Mouse (Mus musculus) kidney, embryonic 16.5 days (tissue): ENCODE measurements around the gene H2al1h. TPM values are rescaled to one million over a fixed set of nuclear protein-coding genes. Genes with fewer than 3 reads are reported as not detected.
"Not testable (repeated sequence)": the region's sequence is repeated elsewhere in the genome, so short reads cannot be mapped to it uniquely, and the experiment has no call there.

Source experiments
- ATAC-seq: fragments of 200-750 bp; cut with Nextera tagmentation; 2 replicates; pipeline ENCODE4 v1.8.0; 2017; ENCODE audit warnings: moderate TSS enrichment; ENCODE audit not compliant: low FRiP score, low TSS enrichment
- H3K27ac ChIP-seq: fragments of 300-500 bp; sonication (generic); 2 replicates; pipeline ENCODE4 v1.5.1; 2014; ENCODE audit warnings: low read length
- H3K27me3 ChIP-seq: fragments of 300-500 bp; sonication (generic); 2 replicates; pipeline ENCODE4 v1.6.1; 2014; ENCODE audit warnings: low read length, control low read depth, mixed read lengths; ENCODE audit not compliant: insufficient read depth
- H3K36me3 ChIP-seq: fragments of 300-500 bp; sonication (generic); 2 replicates; pipeline ENCODE4 v1.6.1; 2014; ENCODE audit warnings: low read length, control low read depth, mixed read lengths; ENCODE audit not compliant: insufficient read depth
- H3K4me1 ChIP-seq: fragments of 300-500 bp; sonication (generic); 2 replicates; pipeline ENCODE4 v1.6.1; 2014; ENCODE audit warnings: low read length, control low read depth, mixed read lengths; ENCODE audit not compliant: insufficient read depth
- H3K4me2 ChIP-seq: fragments of 300-500 bp; sonication (generic); replicated peaks from 2 replicates; pipeline ENCODE4 v1.6.1; 2014; ENCODE audit warnings: low read depth, low read length
- H3K4me3 ChIP-seq: fragments of 300-500 bp; sonication (generic); 2 replicates; pipeline ENCODE4 v1.5.1; 2014; ENCODE audit warnings: mild to moderate bottlenecking, low read length
- H3K9ac ChIP-seq: fragments of 300-500 bp; sonication (generic); replicated peaks from 2 replicates; pipeline ENCODE4 v1.6.1; 2014; ENCODE audit warnings: low read length
- H3K9me3 ChIP-seq: fragments of 300-500 bp; sonication (generic); 2 replicates; pipeline ENCODE4 v1.6.1; 2016; ENCODE audit warnings: low read length, control low read depth
- WGBS: fragments of 180-500 bp; shearing (Covaris S2); extraction: QIAGEN DNeasy Blood & Tissue Kit; methylation state at CpG from one replicate; pipeline ENCODE4 v1.1.7; 2014; 5-methylcytosine and 5-hydroxymethylcytosine counted together
- polyA plus RNA-seq: library from polyadenylated mRNA; unstranded; fragments of >200 nt; fragmentation: Nextera tagmentation; extraction: Ambion mirVana; gene quantifications from 2 replicates; pipeline ENCODE4 v1.2.1, GENCODE M21; 2015

The H2al1h gene
- polyA plus RNA-seq, 1 experiment from 2014 or later = not detected

DNA sequence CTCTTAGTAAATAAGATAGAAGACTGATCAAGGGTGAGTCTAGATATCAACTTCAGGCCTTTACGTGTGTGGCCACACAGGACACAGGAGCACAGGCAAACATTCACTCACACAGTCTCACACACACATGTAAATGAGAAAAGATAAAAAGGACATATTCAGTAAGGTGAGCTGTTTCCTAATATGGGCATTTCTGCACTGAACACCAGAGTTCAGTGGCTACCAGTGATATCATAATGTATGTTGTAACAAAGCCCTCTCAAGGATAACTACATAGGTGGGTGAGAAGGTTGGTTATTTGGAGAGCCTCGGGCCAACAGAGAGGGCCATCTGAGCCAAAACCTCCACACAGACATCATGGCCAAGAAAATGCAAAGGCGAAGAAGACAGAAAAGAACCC, 9.7 kb upstream of the H2al1h start, which contains the start of gene H2al1e:
TSS of gene H2al1e (plus strand) at position 301 of the 400 bp plus-strand sequence.
- not testable (repeated sequence) for H3K27ac ChIP-seq, H3K4me1 ChIP-seq, H3K9me3 ChIP-seq, H3K36me3 ChIP-seq, H3K4me2 ChIP-seq, H3K9ac ChIP-seq, H3K27me3 ChIP-seq, ATAC-seq, H3K4me3 ChIP-seq
- WGBS = no CpG with 5 or more reads among the region's 3 CpGs

DNA sequence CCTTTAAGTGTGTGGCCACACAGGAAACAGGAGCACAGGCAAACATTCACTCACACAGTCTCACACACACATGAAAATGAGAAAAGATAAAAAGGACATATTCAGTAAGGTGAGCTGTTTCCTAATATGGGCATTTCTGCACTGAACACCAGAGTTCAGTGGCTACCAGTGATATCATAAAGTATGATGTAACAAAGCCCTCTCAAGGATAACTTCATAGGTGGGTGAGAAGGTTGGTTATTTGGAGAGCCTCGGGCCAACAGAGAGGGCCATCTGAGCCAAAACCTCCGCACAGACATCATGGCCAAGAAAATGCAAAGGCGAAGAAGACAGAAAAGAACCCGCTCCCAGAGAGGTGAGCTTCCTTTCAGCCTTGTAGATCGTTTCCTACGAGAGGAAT, 6.4 kb upstream of the H2al1h start, which contains the start of gene H2al1f:
TSS of gene H2al1f (plus strand) at position 301 of the 400 bp plus-strand sequence.
- whole genome bisulfite sequencing = no CpG with 5 or more reads among the region's 6 CpGs

DNA sequence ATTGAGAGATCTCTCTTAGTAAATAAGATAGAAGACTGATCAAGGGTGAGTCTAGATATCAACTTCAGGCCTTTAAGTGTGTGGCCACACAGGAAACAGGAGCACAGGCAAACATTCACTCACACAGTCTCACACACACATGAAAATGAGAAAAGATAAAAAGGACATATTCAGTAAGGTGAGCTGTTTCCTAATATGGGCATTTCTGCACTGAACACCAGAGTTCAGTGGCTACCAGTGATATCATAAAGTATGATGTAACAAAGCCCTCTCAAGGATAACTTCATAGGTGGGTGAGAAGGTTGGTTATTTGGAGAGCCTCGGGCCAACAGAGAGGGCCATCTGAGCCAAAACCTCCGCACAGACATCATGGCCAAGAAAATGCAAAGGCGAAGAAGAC, 3.3 kb upstream of the H2al1h start, which contains the start of gene H2al1g:
TSS of gene H2al1g (plus strand) at position 301 of the 400 bp plus-strand sequence.
- not testable (repeated sequence) for H3K4me2 ChIP-seq, H3K9me3 ChIP-seq, H3K9ac ChIP-seq, H3K4me1 ChIP-seq, H3K4me3 ChIP-seq, H3K27ac ChIP-seq, H3K27me3 ChIP-seq, ATAC-seq, H3K36me3 ChIP-seq
- no CpG with 5 or more reads among the region's 3 CpGs for WGBS

More for the DNA sequence above, 6.4 kb upstream of the H2al1h start, which contains the start of gene H2al1f:
- H3K4me3 ChIP-seq, H3K9me3 ChIP-seq, H3K4me1 ChIP-seq, ATAC-seq, H3K4me2 ChIP-seq, H3K27ac ChIP-seq, H3K9ac ChIP-seq, H3K27me3 ChIP-seq, H3K36me3 ChIP-seq: not testable (repeated sequence)

DNA sequence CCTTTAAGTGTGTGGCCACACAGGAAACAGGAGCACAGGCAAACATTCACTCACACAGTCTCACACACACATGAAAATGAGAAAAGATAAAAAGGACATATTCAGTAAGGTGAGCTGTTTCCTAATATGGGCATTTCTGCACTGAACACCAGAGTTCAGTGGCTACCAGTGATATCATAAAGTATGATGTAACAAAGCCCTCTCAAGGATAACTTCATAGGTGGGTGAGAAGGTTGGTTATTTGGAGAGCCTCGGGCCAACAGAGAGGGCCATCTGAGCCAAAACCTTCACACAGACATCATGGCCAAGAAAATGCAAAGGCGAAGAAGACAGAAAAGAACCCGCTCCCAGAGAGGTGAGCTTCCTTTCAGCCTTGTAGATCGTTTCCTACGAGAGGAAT, 3.1 kb downstream of the H2al1h start, which contains the start of gene H2al1i:
TSS of gene H2al1i (plus strand) at position 301 of the 400 bp plus-strand sequence.
- H3K9ac ChIP-seq, H3K4me1 ChIP-seq, H3K36me3 ChIP-seq, H3K4me3 ChIP-seq, H3K27ac ChIP-seq, H3K9me3 ChIP-seq, H3K4me2 ChIP-seq, H3K27me3 ChIP-seq, ATAC-seq: not testable (repeated sequence)
- 71% methylated on average over 1 of the region's 5 CpGs for WGBS

DNA sequence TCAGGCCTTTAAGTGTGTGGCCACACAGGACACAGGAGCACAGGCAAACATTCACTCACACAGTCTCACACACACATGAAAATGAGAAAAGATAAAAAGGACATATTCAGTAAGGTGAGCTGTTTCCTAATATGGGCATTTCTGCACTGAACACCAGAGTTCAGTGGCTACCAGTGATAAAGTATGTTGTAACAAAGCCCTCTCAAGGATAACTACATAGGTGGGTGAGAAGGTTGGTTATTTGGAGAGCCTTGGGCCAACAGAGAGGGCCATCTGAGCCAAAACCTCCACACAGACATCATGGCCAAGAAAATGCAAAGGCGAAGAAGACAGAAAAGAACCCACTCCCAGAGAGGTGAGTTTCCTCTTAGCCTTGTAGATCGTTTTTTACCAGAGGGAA, 6.2 kb downstream of the H2al1h start, which contains the start of gene H2al1j:
TSS of gene H2al1j (plus strand) at position 301 of the 400 bp plus-strand sequence.
- not testable (repeated sequence) for H3K4me1 ChIP-seq, ATAC-seq, H3K4me3 ChIP-seq, H3K9me3 ChIP-seq, H3K27ac ChIP-seq, H3K36me3 ChIP-seq, H3K4me2 ChIP-seq, H3K27me3 ChIP-seq, H3K9ac ChIP-seq
- 100% methylated on average over 2 of the region's 2 CpGs for WGBS

DNA sequence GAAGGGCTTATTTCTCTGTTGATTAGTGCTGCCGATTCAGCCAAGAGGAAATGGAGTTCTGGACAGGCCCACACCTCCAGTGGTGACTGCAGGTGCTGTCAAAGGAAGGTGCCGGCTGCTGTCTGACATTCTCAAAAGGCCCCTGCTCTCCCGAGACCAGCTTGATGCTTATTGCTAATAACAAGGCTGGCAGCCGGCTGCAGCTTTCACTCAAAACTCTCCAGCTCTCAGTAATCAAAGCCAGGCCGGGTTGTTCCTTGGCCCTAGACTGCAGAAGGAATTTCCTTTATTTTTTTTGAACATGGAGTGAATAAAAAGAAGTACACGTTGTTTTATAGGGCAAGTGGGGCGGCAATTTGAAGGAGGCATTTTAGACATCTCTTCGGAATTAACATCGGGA, 24.5 kb downstream of the H2al1h start:
- H3K4me2 ChIP-seq = no peak overlapping the region
- H3K27me3 ChIP-seq = no peaks in the 10 kb centered on the region; the same call in 1 of the 2 replicates
- no peak for ATAC-seq

DNA sequence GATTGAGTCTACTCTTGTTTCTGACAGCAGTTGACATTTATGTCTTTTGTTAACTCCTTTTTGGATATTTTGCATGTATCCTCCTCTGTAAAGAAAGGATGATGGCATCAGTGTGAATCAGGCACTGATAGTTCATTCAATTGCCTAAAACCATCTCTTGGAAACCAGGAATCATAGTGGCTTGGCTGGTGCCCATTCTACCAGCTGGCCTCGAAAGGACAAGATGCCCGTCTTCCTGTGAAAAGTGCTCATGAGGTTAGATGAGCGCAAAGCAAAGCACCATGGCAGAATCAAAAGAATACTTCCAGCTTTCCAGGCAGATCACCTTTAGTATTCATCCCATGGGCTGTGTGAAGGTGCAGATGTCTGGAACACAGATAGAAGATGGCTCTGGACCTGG, 25.5 kb downstream of the H2al1h start:
- peaks cover 2% of the 10 kb centered on the region; the same call in 1 of the 2 replicates for H3K27me3 ChIP-seq
- H3K4me3 ChIP-seq = no peak overlapping the region
- H3K36me3 ChIP-seq = no peaks in the 10 kb centered on the region
- no peak overlapping the region for H3K27ac ChIP-seq
- 89% methylated on average over 3 of the region's 3 CpGs for WGBS
- H3K4me2 ChIP-seq = no peak overlapping the region
- no peaks in the 10 kb centered on the region for H3K4me1 ChIP-seq
- no peak for ATAC-seq
- no peaks in the 10 kb centered on the region for H3K9me3 ChIP-seq
- H3K9ac ChIP-seq = no peak overlapping the region

More for the DNA sequence above, 24.5 kb downstream of the H2al1h start:
- H3K27ac ChIP-seq = no peak overlapping the region
- no peak overlapping the region for H3K9ac ChIP-seq
- WGBS = 73% methylated on average over 9 of the region's 9 CpGs
- H3K4me1 ChIP-seq = no peaks in the 10 kb centered on the region
- no peak overlapping the region for H3K4me3 ChIP-seq
- no peaks in the 10 kb centered on the region for H3K9me3 ChIP-seq
- no peaks in the 10 kb centered on the region for H3K36me3 ChIP-seq

DNA sequence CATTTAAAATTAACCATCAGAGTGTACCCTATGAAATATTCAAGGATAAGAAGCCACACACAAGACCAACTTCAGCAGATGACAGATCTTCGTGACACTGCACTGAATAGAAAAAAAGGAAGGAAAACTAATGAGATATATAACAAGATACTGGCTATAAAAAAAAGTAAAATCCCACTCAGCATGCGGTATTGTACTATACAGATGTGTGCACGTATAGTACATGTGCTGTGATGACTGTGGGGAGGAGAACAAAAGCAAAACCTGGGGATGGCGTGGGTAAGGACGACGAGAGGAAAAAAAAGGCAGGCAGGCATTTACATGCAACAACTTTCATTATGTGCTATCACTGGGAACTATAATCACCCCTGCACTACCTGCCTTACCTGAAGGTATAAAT, 39.5 kb downstream of the H2al1h start:
- 82% methylated on average over 6 of the region's 6 CpGs for WGBS
- peaks cover 18% of the 10 kb centered on the region; the same call in 1 of the 2 replicates for H3K27me3 ChIP-seq
- H3K9ac ChIP-seq = no peak overlapping the region
- ATAC-seq = no peak
- H3K4me1 ChIP-seq = no peaks in the 10 kb centered on the region
- H3K4me3 ChIP-seq = no peak overlapping the region
- no peak overlapping the region for H3K27ac ChIP-seq
- H3K4me2 ChIP-seq = no peak overlapping the region
- no peaks in the 10 kb centered on the region for H3K9me3 ChIP-seq
- H3K36me3 ChIP-seq = no peaks in the 10 kb centered on the region

DNA sequence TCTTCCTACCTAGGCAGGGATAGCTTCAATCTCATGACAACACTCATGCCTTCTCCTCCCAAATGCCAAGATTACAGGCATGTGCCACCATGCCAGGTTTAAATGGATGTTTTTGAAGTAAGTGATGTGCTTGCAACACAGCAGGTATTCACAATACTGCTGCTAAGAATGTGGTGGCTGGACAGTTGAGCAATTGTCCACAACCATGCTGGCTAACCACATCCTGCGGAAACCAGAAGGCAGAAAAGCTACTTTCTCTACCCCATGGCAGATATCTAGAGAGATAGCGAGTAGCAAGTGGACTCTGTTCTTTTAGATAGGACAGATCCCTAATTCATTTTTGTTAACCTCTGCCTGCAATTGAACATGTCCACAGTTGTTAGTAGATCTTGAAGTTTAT, 40.0 kb downstream of the H2al1h start:
- WGBS = 86% methylated on average over 2 of the region's 2 CpGs
- Histone ChIP-seq H3K4me2 (no peak overlapping the region), H3K4me1 (no peaks in the 10 kb centered on the region), H3K36me3 (no peaks in the 10 kb centered on the region), H3K27ac (no peak overlapping the region), H3K27me3 (peaks cover 17% of the 10 kb centered on the region; the same call in 1 of the 2 replicates), H3K9ac (no peak overlapping the region), H3K4me3 (no peak overlapping the region), H3K9me3 (no peaks in the 10 kb centered on the region)
- no peak for ATAC-seq

DNA sequence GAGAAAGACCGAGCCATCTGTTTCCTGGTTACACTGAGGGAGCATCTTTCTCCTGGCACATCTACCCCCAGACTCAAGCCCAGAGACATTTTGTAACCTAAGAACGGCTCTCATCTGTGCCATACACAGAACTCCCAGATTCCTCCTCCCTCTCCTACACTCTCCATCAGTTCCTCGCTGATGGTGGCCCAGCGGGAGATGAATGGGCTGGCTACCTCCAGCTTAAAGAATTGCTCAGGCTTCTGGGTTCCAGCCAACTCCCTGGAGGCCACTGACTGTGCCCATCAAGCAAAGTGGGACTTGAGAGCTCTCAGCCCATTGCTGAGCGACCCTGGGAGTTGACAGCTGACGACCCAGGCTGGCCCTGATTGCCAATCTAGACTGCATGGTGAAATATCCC, 42.6 kb downstream of the H2al1h start:
- H3K4me3 ChIP-seq = no peak overlapping the region
- 72% methylated on average over 6 of the region's 6 CpGs for WGBS
- H3K4me2 ChIP-seq = no peak overlapping the region
- H3K36me3 ChIP-seq = no peaks in the 10 kb centered on the region
- H3K9ac ChIP-seq = no peak overlapping the region
- no peaks in the 10 kb centered on the region for H3K4me1 ChIP-seq
- H3K27me3 ChIP-seq = peaks cover 19% of the 10 kb centered on the region; the same call in 1 of the 2 replicates
- no peaks in the 10 kb centered on the region for H3K9me3 ChIP-seq
- no peak for ATAC-seq
- no peak overlapping the region for H3K27ac ChIP-seq
